Mouse (Mus musculus): ENCODE data around the gene Drc7. TPM values are rescaled to one million over a fixed set of nuclear protein-coding genes. Genes with fewer than 3 reads are reported as not detected.
"Not testable (repeated sequence)": the region's sequence is repeated elsewhere in the genome, so short reads cannot be mapped to it uniquely, and the experiment has no call there.

Drc7 gene
- polyA plus RNA-seq, 1 experiment: 0.13 TPM

DNA sequence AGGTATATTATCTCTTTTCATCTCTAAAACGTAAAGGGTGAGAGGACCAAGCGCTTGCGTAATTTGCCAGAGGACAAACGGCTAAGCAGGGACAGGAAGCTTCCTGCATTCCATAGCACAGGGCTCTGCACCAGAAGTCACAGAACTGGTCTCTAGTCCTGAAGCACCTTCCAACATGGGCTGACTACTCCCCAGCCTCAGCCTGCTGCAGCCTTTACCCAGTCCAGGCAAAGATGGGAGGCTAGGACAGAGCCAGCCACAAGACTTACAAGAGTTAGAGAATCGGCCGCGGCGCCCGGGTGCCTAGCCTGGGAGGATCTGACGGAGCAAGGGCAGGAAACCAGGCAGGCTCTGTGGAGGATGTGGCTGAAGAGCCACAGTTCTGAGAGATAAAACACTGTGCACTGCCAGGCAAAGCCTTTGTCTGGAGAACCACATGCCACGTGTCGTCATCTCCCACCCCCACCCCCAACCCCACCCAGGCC lies 34.6 kb upstream of the Drc7 start:
- H3K36me3 ChIP-seq (ENCODE audit: control insufficient read depth, insufficient read depth, low read length): no peaks in the 10 kb centered on the region
- WGBS: 2% methylated on average over 12 of the region's 12 CpGs
- no peaks in the 10 kb centered on the region for H3K27me3 ChIP-seq (ENCODE audit: control insufficient read depth, insufficient read depth, low read length)
- H3K4me1 ChIP-seq (ENCODE audit: control insufficient read depth, insufficient read depth, insufficient read length): peaks cover 2% of the 10 kb centered on the region; the same call in 1 of the 2 replicates
- no peak for TF ChIP-seq POLR2A (IDR thresholded peaks at IDR 0.05; ENCODE audit: low read depth, low read length)
- peak overlapping the region; percentile 67; the same call in 1 of the 2 replicates for H3K27ac ChIP-seq (ENCODE audit: insufficient read depth, low read length)
- no peak for DNase-seq (ENCODE audit: low read depth in 1 of 2, low spot score in 2 of 2)
- peak overlapping the region; percentile 25; the same call in 1 of the 2 replicates for H3K4me3 ChIP-seq (ENCODE audit: extremely low read depth, insufficient read depth, insufficient read length)

DNA sequence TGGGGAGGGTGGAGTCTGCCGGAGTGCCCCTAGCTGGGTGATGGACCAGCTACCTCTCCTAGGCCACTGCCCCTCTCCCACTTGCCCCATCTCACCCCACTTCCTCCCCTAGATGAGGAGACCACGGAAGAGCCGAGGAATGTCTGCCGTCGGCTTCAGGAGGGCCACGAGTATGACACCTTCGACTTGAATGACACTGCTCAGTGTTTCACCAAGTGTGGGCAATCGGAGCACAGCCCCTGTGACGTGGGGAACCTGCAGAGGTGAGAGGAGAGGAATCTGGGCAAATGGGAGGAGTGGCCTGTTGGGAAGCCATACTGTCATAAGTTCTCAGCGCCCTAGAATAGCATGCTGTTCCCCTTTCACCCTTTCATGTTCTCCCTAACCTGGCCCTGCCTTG lies 34.1 kb upstream of the Drc7 start:
- Histone ChIP-seq H3K4me3 (ENCODE audit: extremely low read depth, insufficient read depth, insufficient read length) (peak overlapping the region; percentile 25; the same call in 1 of the 2 replicates), H3K4me1 (ENCODE audit: control insufficient read depth, insufficient read depth, insufficient read length) (peaks cover 2% of the 10 kb centered on the region; the same call in 1 of the 2 replicates), H3K36me3 (ENCODE audit: control insufficient read depth, insufficient read depth, low read length) (no peaks in the 10 kb centered on the region), H3K27ac (ENCODE audit: insufficient read depth, low read length) (no peak overlapping the region), H3K27me3 (ENCODE audit: control insufficient read depth, insufficient read depth, low read length) (no peaks in the 10 kb centered on the region)
- 7% methylated on average over 10 of the region's 10 CpGs for WGBS
- DNase-seq (ENCODE audit: low read depth in 1 of 2, low spot score in 2 of 2): no peak
- TF ChIP-seq POLR2A (IDR thresholded peaks at IDR 0.05; ENCODE audit: low read depth, low read length): no peak
- TF ChIP-seq CTCF (IDR thresholded peaks at IDR 0.05; ENCODE audit: extremely low read depth, insufficient read depth, insufficient read length, insufficient replicate concordance): no peak

DNA sequence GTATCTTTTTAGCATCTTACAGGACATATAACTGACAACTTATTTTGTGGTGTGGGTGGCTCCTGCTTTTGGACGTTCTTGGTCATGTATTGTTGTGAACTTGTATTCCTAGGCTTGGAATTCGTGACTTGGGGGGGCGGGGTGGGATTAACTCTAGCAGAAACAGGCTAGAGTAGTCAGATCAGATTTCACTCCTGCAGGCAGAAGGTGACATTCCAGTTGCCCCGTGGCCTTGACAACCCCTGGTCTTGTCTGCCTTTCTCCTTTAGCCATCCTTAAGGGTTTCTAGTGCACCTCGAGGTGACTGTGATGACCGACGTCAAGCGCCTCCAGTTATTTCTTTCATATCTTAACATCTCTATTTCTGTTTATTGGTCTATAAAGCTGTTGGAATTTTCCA lies 31.7 kb upstream of the Drc7 start:
- 49% methylated on average over 8 of the region's 8 CpGs for WGBS
- no peaks in the 10 kb centered on the region for H3K27me3 ChIP-seq (ENCODE audit: control insufficient read depth, insufficient read depth, low read length)
- H3K36me3 ChIP-seq (ENCODE audit: control insufficient read depth, insufficient read depth, low read length): no peaks in the 10 kb centered on the region
- TF ChIP-seq CTCF (IDR thresholded peaks at IDR 0.05; ENCODE audit: extremely low read depth, insufficient read depth, insufficient read length, insufficient replicate concordance) (no peak), POLR2A (IDR thresholded peaks at IDR 0.05; ENCODE audit: low read depth, low read length) (no peak)
- no peak overlapping the region for H3K27ac ChIP-seq (ENCODE audit: insufficient read depth, low read length)
- peaks cover 2% of the 10 kb centered on the region; the same call in 1 of the 2 replicates for H3K4me1 ChIP-seq (ENCODE audit: control insufficient read depth, insufficient read depth, insufficient read length)
- H3K4me3 ChIP-seq (ENCODE audit: extremely low read depth, insufficient read depth, insufficient read length): no peak overlapping the region
- DNase-seq (ENCODE audit: low read depth in 1 of 2, low spot score in 2 of 2): no peak

DNA sequence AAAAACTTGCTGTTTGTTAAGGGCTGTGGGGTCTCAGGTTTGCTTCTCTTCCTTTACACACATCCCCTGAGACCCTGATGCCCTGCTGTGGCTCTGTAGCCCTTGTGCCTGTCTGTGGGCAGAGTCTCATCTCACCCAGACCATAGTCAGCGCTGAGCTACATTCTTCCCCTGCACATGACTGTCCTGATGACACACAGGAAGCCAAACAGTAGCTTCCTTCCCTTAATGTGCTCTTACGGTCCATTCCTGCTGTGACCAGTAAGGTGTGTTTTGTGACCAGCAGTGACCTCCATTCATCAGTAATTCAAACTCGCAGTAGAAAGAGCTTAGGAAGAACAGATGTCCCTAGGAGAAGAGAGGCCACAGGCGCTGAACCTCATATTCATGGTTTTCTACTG lies 30.5 kb upstream of the Drc7 start:
- Histone ChIP-seq H3K4me3 (ENCODE audit: extremely low read depth, insufficient read depth, insufficient read length) (no peak overlapping the region), H3K27ac (ENCODE audit: insufficient read depth, low read length) (no peak overlapping the region), H3K4me1 (ENCODE audit: control insufficient read depth, insufficient read depth, insufficient read length) (peaks cover 2% of the 10 kb centered on the region; the same call in 1 of the 2 replicates), H3K27me3 (ENCODE audit: control insufficient read depth, insufficient read depth, low read length) (no peaks in the 10 kb centered on the region), H3K36me3 (ENCODE audit: control insufficient read depth, insufficient read depth, low read length) (no peaks in the 10 kb centered on the region)
- no peak for DNase-seq (ENCODE audit: low read depth in 1 of 2, low spot score in 2 of 2)
- TF ChIP-seq POLR2A (IDR thresholded peaks at IDR 0.05; ENCODE audit: low read depth, low read length) (no peak), CTCF (IDR thresholded peaks at IDR 0.05; ENCODE audit: extremely low read depth, insufficient read depth, insufficient read length, insufficient replicate concordance) (no peak)
- 46% methylated on average over 4 of the region's 4 CpGs for WGBS

DNA sequence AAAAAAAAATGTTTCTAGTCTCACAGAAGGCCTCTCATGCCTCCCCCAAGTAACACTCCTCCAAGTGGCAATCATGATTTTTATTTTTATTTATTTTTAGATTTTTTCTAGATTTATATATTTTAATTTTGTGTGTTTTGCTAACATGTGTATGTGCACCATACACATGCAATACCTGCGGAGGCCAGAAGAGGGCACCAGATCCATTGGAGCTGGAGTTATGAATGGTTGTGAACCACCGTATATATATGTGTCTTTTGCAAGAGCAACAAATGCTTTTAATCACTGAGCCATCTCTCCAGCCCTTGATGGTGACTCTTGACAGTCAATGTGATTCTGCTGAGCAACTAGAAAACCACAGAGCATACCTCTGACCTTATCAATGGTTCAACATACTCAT lies 29.5 kb upstream of the Drc7 start:
- H3K27me3 ChIP-seq (ENCODE audit: control insufficient read depth, insufficient read depth, low read length): no peaks in the 10 kb centered on the region
- H3K4me1 ChIP-seq (ENCODE audit: control insufficient read depth, insufficient read depth, insufficient read length): peaks cover under 1% of the 10 kb centered on the region; the same call in 1 of the 2 replicates
- WGBS: 60% methylated on average over 2 of the region's 2 CpGs
- H3K4me3 ChIP-seq (ENCODE audit: extremely low read depth, insufficient read depth, insufficient read length): no peak overlapping the region
- DNase-seq (ENCODE audit: low read depth in 1 of 2, low spot score in 2 of 2): no peak
- no peak overlapping the region for H3K27ac ChIP-seq (ENCODE audit: insufficient read depth, low read length)
- H3K36me3 ChIP-seq (ENCODE audit: control insufficient read depth, insufficient read depth, low read length): no peaks in the 10 kb centered on the region
- TF ChIP-seq POLR2A (IDR thresholded peaks at IDR 0.05; ENCODE audit: low read depth, low read length) (no peak), CTCF (IDR thresholded peaks at IDR 0.05; ENCODE audit: extremely low read depth, insufficient read depth, insufficient read length, insufficient replicate concordance) (peak; percentile 10; the same call in 1 of the 2 replicates)

DNA sequence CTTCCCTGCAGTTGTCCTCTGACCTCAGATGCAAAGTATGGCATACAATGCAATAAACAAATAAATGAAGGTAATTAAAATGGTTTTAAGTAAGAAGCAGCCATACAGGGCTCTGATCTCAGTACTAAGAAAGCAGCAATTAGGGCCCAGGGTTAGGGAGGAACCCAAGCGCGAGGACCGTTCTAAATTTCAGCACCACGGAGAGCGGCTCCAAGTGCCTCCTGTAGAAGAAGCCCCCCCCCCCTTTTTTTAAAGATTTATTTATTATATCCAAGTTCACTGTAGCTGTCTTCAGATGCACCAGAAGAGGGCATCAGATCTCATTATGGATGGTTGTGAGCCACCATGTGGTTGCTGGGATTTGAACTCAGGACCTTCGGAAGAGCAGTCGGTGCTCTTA lies 26.5 kb upstream of the Drc7 start:
- DNase-seq (ENCODE audit: low read depth in 1 of 2, low spot score in 2 of 2): not testable (repeated sequence)
- 88% methylated on average over 7 of the region's 7 CpGs for WGBS

DNA sequence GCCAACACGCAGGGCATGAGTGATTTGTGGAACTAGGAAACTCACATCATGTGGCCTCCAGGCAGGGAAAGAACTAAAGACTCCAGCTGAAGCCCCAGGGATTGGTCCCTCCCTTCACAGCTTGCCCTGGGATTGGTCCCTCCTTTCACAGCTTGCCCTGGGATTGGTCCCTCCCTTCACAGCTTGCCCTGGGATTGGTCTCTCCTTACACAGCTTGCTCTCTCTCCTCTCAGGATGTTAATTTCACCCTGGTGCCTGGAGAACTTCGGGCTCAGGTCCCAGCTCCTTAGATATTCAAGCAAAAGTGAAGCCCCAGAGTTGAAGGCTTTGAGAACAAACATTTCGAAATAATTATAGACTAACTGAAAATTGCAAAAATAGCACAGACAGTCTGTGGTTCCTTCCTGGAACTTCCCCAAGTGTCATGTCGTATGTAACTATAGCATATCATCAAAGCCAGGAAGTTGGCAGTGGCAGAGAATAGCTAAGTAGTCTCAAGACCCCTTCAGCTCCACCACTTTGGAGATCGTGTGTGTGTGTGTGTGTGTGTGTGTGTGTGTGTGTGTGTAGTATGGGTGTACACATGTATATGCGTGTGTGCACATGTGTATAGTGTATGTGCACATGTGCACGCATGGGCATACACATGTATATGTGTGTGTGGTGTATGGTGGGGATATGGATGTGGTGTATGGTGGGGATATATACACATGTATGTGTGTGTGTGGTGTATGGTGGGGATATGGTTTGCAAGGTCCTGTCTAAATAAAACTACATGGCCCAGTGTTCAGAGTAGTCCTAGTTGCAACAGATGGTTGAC lies 17.6 kb upstream of the Drc7 start:
- 22% methylated on average over 7 of the region's 7 CpGs for WGBS
- Histone ChIP-seq H3K4me3 (ENCODE audit: extremely low read depth, insufficient read depth, insufficient read length) (no peak overlapping the region), H3K4me1 (ENCODE audit: control insufficient read depth, insufficient read depth, insufficient read length) (peaks cover 16% of the 10 kb centered on the region), H3K27me3 (ENCODE audit: control insufficient read depth, insufficient read depth, low read length) (no peaks in the 10 kb centered on the region), H3K27ac (ENCODE audit: insufficient read depth, low read length) (no peak overlapping the region), H3K36me3 (ENCODE audit: control insufficient read depth, insufficient read depth, low read length) (no peaks in the 10 kb centered on the region)
- TF ChIP-seq POLR2A (IDR thresholded peaks at IDR 0.05; ENCODE audit: low read depth, low read length) (no peak), CTCF (IDR thresholded peaks at IDR 0.05; ENCODE audit: extremely low read depth, insufficient read depth, insufficient read length, insufficient replicate concordance) (no peak)
- DNase-seq (ENCODE audit: low read depth in 1 of 2, low spot score in 2 of 2): no peak

More for the DNA sequence above, 26.5 kb upstream of the Drc7 start:
- not testable (repeated sequence) for H3K27me3 ChIP-seq (ENCODE audit: control insufficient read depth, insufficient read depth, low read length); H3K4me3 ChIP-seq (ENCODE audit: extremely low read depth, insufficient read depth, insufficient read length); H3K4me1 ChIP-seq (ENCODE audit: control insufficient read depth, insufficient read depth, insufficient read length); H3K27ac ChIP-seq (ENCODE audit: insufficient read depth, low read length); H3K36me3 ChIP-seq (ENCODE audit: control insufficient read depth, insufficient read depth, low read length)
